Mouse (Mus musculus) activated CD4-positive, CD25-positive, alpha-beta regulatory T cell, adult 9 weeks (primary cell): ENCODE results near the gene Cenpe. TPM values are rescaled to one million over a fixed set of nuclear protein-coding genes. Genes with fewer than 3 reads are reported as not detected.

ENCODE experiments used
- polyA plus RNA-seq: library from polyadenylated mRNA; unstranded; fragments of 100-300 nt; shearing (Covaris generic); gene quantifications from one replicate; pipeline ENCODE4 v1.2.1, GENCODE M21; 2017

Gene Cenpe
- 3.0 TPM for polyA plus RNA-seq

DNA sequence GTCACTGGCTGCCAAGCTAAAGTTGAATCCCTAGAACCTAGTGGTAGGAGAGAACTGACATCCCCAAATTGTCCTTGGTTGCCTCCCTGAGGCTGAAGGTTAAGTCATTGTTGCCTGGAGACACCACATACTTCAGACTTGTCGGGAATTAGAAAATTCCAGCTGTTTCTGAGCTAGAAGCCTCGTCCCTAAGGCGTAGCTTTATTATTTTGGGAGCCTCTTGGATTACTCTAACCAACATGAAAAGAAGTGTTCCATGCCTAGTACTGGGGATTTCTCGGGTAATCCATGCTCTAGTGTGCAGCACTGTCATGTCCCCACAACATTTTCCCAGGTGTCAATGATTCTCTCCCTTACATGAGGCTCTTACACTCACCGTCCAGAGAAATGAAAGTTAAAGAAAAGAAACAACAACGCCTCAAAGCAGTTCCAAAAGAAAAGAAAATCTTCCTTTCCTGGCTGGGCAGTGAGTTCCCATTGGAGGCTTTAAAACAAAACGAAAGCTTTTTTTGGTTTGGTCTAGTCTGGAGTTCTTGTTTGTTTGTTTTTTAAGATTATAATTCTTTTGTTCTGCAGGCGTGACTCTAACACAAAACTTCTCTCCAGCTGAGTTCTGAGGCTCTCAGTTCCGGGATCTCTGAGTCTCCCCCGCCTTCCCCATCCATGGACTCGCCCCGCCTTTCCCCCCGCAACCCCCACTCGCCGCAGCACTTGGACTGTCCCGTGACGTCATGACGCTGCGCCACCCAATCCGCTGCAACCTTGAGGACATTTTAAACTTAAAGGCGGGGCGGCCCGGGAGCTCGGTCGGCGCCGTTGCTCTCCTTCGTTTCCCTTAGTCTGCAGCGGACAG lies at the start of gene Cenpe:
Cenpe (plus strand) TSS at position 733 of the 853 bp plus-strand sequence.

GRCm38 (mm10) chr3:135280669-135281415 lies 68.5 kb downstream of the Cenpe start, which contains the start of gene Bdh2:
Gene Bdh2 (plus strand): TSS chr3:135281221.

GRCm38 (mm10) chr3:135307411-135308259 lies 95.3 kb downstream of the Cenpe start, which contains the start of gene Slc9b2:
Gene Slc9b2 (plus strand): TSS chr3:135307700.

Other genes with a start within 250 kb of the Cenpe start
- not detected for gene Bdh2, start 68.7 kb downstream of the Cenpe start, polyA plus RNA-seq
- 12.6 TPM for gene Slc9b2, start 95.2 kb downstream of the Cenpe start, polyA plus RNA-seq
- gene Slc9b1, start 135.5 kb downstream of the Cenpe start, polyA plus RNA-seq, result 0.20 TPM
- gene Cisd2, start 211.4 kb downstream of the Cenpe start, polyA plus RNA-seq, result 63.6 TPM
- gene Ube2d3, start 225.6 kb downstream of the Cenpe start, polyA plus RNA-seq, result 629 TPM